12 mouse cellular contexts compared by ENCODE assay signal in genomic region chr5:33706350-33706629, GRCm38 (mm10). TPM values are rescaled to one million over a fixed set of nuclear protein-coding genes. Genes with fewer than 3 reads are reported as not detected.
A peak's percentile ranks its signal among the peaks of the same experiment; 100 is the strongest.
DNase-seq lines count a peak whose midpoint lies in the region; ATAC-seq and TF ChIP-seq lines count a peak whose summit lies in the region.
"Had no signal": no experiment of that assay in that cellular context is flagged by ENCODE, and none has a peak within 500 bp of the region (broad histone marks: within the 10 kb centered on the region; RNA-seq: fewer than 3 reads in every experiment).

No protein-coding gene starts in this region.

- intact Hi-C loops in gastrocnemius, adult 2 months (cut with DNase I), result no loop called here

- H3K4me3 ChIP-seq in layer of hippocampus, adult 2 months, result no peak overlapping the region
- H3K4me3 ChIP-seq in forebrain, embryonic 14.5 days (ENCODE audit: low read depth, low read length), result no peak overlapping the region
- H3K4me3 ChIP-seq in midbrain, embryonic 11.5 days (ENCODE audit: low read depth, low read length), result no peak overlapping the region
- no peak overlapping the region for H3K4me3 ChIP-seq in gastrocnemius, adult 2 months

- no peaks in the 10 kb centered on the region for H3K36me3 ChIP-seq in forebrain, embryonic 14.5 days (ENCODE audit: control insufficient read depth, insufficient read depth, low read length)
- H3K36me3 ChIP-seq in midbrain, embryonic 11.5 days (ENCODE audit: control insufficient read depth, insufficient read depth, low read length), result no peaks in the 10 kb centered on the region

- H3K27ac ChIP-seq in layer of hippocampus, adult 2 months, result peak overlapping the region; percentile 83; the same call in 1 of the 2 replicates
- H3K27ac ChIP-seq in forebrain, embryonic 14.5 days (ENCODE audit: low read depth, low read length), result peak overlapping the region; percentile 68
- peak overlapping the region; percentile 88 for H3K27ac ChIP-seq in midbrain, embryonic 11.5 days (ENCODE audit: low read depth, low read length)
- no peak overlapping the region for H3K27ac ChIP-seq in gastrocnemius, adult 2 months
- H3K27ac ChIP-seq: liver, embryonic 14.5 days had no signal

- H3K9me3 ChIP-seq in forebrain, embryonic 14.5 days (replicated peaks; ENCODE audit: control insufficient read depth, low read length), result no peaks in the 10 kb centered on the region
- no peaks in the 10 kb centered on the region for H3K9me3 ChIP-seq in midbrain, embryonic 11.5 days (ENCODE audit: control insufficient read depth, low read length)

- H3K4me1 ChIP-seq in forebrain, embryonic 14.5 days (ENCODE audit: control insufficient read depth, insufficient read depth, low read length), result peaks cover 31% of the 10 kb centered on the region
- H3K4me1 ChIP-seq in midbrain, embryonic 11.5 days (ENCODE audit: control insufficient read depth, insufficient read depth, low read length), result peaks cover 42% of the 10 kb centered on the region

- no peak for DNase-seq in layer of hippocampus, adult 2 months (ENCODE audit: low spot score in 2 of 2)
- no peak for DNase-seq in layer of hippocampus, postnatal 10 days (ENCODE audit: low spot score in 2 of 2)
- DNase-seq in MEL-GATA-1-ER (ENCODE audit: extremely low read depth, low read depth), result peak; percentile 70
- DNase-seq in forebrain, embryonic 14.5 days (ENCODE audit: low spot score), result no peak
- DNase-seq in midbrain, embryonic 11.5 days (ENCODE audit: low spot score, missing footprints), result no peak
- DNase-seq in thymus, postnatal 14 days, result no peak
- no peak for DNase-seq in right cerebral cortex, postnatal 10 days (ENCODE audit: low spot score in 2 of 2)
- no peak for DNase-seq in gastrocnemius, adult 2 months
- DNase-seq: heart, postnatal 10 days; thymus, postnatal 4 days had no signal

- no peak overlapping the region for H3K9ac ChIP-seq in forebrain, embryonic 14.5 days (ENCODE audit: low read length)
- H3K9ac ChIP-seq in midbrain, embryonic 11.5 days (ENCODE audit: low read length), result no peak overlapping the region; the same call in 1 of the 2 replicates
- H3K9ac ChIP-seq: liver, embryonic 14.5 days had no signal

- 83% methylated on average over 1 of the region's 1 CpGs for WGBS in forebrain, embryonic 14.5 days
- 86% methylated on average over 1 of the region's 1 CpGs for WGBS in midbrain, embryonic 11.5 days

- no peak overlapping the region for H3K4me2 ChIP-seq in forebrain, embryonic 14.5 days (ENCODE audit: low read length)
- no peak overlapping the region for H3K4me2 ChIP-seq in midbrain, embryonic 11.5 days

- ATAC-seq in forebrain, embryonic 14.5 days, result no peak
- no peak for ATAC-seq in midbrain, embryonic 11.5 days (ENCODE audit: low FRiP score)

- TF ChIP-seq CTCF in layer of hippocampus, adult 2 months (conservative IDR thresholded peaks at IDR 0.05), result no peak
- TF ChIP-seq CTCF in gastrocnemius, adult 2 months (IDR thresholded peaks at IDR 0.05), result no peak

- H3K27me3 ChIP-seq in forebrain, embryonic 14.5 days (replicated peaks; ENCODE audit: control insufficient read depth, insufficient read depth, low read length), result no peaks in the 10 kb centered on the region
- H3K27me3 ChIP-seq in midbrain, embryonic 11.5 days (ENCODE audit: control insufficient read depth, insufficient read depth, low read length), result peaks cover 16% of the 10 kb centered on the region

RNA-seq across cellular contexts. Expression of gene Fgfr3, which starts 15.2 kb away (rescaled TPM):
- 100 to 1,000 TPM; 137 to 139 TPM for total RNA-seq in layer of hippocampus, adult 2 months (2021)
- 100 to 1,000 TPM; 123 to 134 TPM for total RNA-seq in layer of hippocampus, postnatal 10 days (2021)
- 27.5 and 30.8 TPM in 2 replicates for polyA plus RNA-seq in forebrain, embryonic 14.5 days (2014; fragmentation: Nextera tagmentation; extraction: Ambion mirVana)
- polyA plus RNA-seq in midbrain, embryonic 11.5 days (2014; fragmentation: Nextera tagmentation; extraction: Ambion mirVana), result 61.8 and 68.0 TPM in 2 replicates
- 1 to 10 TPM; 3.0 to 7.6 TPM for total RNA-seq in gastrocnemius, adult 2 months (2021)
- total RNA-seq: neutrophil, adult 5-6 weeks had no signal

RNA-seq across cellular contexts. Expression of gene Tmem129, which starts 48.1 kb away (rescaled TPM):
- 10 to 100 TPM; 24.0 to 25.2 TPM for total RNA-seq in layer of hippocampus, adult 2 months (2021)
- total RNA-seq in layer of hippocampus, postnatal 10 days (2021), result 10 to 100 TPM; 21.4 to 22.4 TPM
- polyA plus RNA-seq in forebrain, embryonic 14.5 days (2014; fragmentation: Nextera tagmentation; extraction: Ambion mirVana), result 35.8 and 39.5 TPM in 2 replicates
- polyA plus RNA-seq in midbrain, embryonic 11.5 days (2014; fragmentation: Nextera tagmentation; extraction: Ambion mirVana), result 36.0 and 37.4 TPM in 2 replicates
- 10 to 100 TPM in 1 of 2 experiments, 1 to 10 TPM in 1; 9.0 to 11.7 TPM for total RNA-seq in gastrocnemius, adult 2 months (2021)

RNA-seq across cellular contexts. Expression of gene Tacc3, which starts 48.4 kb away (rescaled TPM):
- total RNA-seq in layer of hippocampus, adult 2 months (2021), result 1 to 10 TPM; 5.7 to 7.9 TPM
- total RNA-seq in layer of hippocampus, postnatal 10 days (2021), result 10 to 100 TPM; 12.4 to 14.1 TPM
- 94.5 and 98.2 TPM in 2 replicates for polyA plus RNA-seq in forebrain, embryonic 14.5 days (2014; fragmentation: Nextera tagmentation; extraction: Ambion mirVana)
- polyA plus RNA-seq in midbrain, embryonic 11.5 days (2014; fragmentation: Nextera tagmentation; extraction: Ambion mirVana), result 277 and 307 TPM in 2 replicates
- total RNA-seq in gastrocnemius, adult 2 months (2021), result 1 to 10 TPM in 1 of 2 experiments, under 1 TPM in 1; 0.97 to 1.3 TPM

RNA-seq across cellular contexts. Expression of gene Slbp, which starts 53.9 kb away (rescaled TPM):
- total RNA-seq in layer of hippocampus, adult 2 months (2021), result 10 to 100 TPM; 20.5 to 21.5 TPM
- total RNA-seq in layer of hippocampus, postnatal 10 days (2021), result 10 to 100 TPM; 28.7 to 31.7 TPM
- polyA plus RNA-seq in forebrain, embryonic 14.5 days (2014; fragmentation: Nextera tagmentation; extraction: Ambion mirVana), result 154 and 159 TPM in 2 replicates
- 304 and 334 TPM in 2 replicates for polyA plus RNA-seq in midbrain, embryonic 11.5 days (2014; fragmentation: Nextera tagmentation; extraction: Ambion mirVana)
- total RNA-seq in gastrocnemius, adult 2 months (2021), result 1 to 10 TPM; 6.3 to 7.7 TPM

Comparison
In these comparisons a context has a peak if more than half of its experiments do, and no peak if none do; other contexts are left out.
1. RNA of gene Fgfr3, which starts 15.2 kb away (total RNA-seq): 137 to 139 TPM in layer of hippocampus, adult 2 months and 123 to 134 TPM in layer of hippocampus, postnatal 10 days; 3.0 to 7.6 TPM in gastrocnemius, adult 2 months; every median in the first group is over 10 times any median in the second.